10 mouse cellular contexts compared by ENCODE assay signal in genomic region chr19:47006321-47006720, GRCm38 (mm10). TPM values are rescaled to one million over a fixed set of nuclear protein-coding genes. Genes with fewer than 3 reads are reported as not detected.
DNase-seq lines count a peak whose midpoint lies in the region; ATAC-seq and TF ChIP-seq lines count a peak whose summit lies in the region.
"Had no signal": no experiment of that assay in that cellular context is flagged by ENCODE, and none has a peak within 500 bp of the region (broad histone marks: within the 10 kb centered on the region; RNA-seq: fewer than 3 reads in every experiment).

No protein-coding gene starts in this region.

- H3K9me3 ChIP-seq in kidney, postnatal 0 days (replicated peaks; ENCODE audit: low read length), result no peaks in the 10 kb centered on the region
- H3K9me3 ChIP-seq in kidney, embryonic 14.5 days (ENCODE audit: control insufficient read depth, low read length), result no peaks in the 10 kb centered on the region
- H3K9me3 ChIP-seq in hindbrain, postnatal 0 days (ENCODE audit: low read length), result no peaks in the 10 kb centered on the region

- H3K36me3 ChIP-seq in kidney, postnatal 0 days (ENCODE audit: insufficient read depth, low read length), result no peaks in the 10 kb centered on the region
- no peaks in the 10 kb centered on the region for H3K36me3 ChIP-seq in kidney, embryonic 14.5 days (ENCODE audit: control insufficient read depth, insufficient read depth, low read length)
- H3K36me3 ChIP-seq in hindbrain, postnatal 0 days (ENCODE audit: insufficient read depth, low read length), result no peaks in the 10 kb centered on the region

- no peak overlapping the region for H3K4me2 ChIP-seq in kidney, postnatal 0 days (ENCODE audit: low read length)
- no peak overlapping the region for H3K4me2 ChIP-seq in kidney, embryonic 14.5 days (replicated peaks; ENCODE audit: low read depth, low read length)
- H3K4me2 ChIP-seq in hindbrain, postnatal 0 days (ENCODE audit: low read depth, low read length), result no peak overlapping the region

- no peaks in the 10 kb centered on the region for H3K27me3 ChIP-seq in kidney, postnatal 0 days (ENCODE audit: insufficient read depth, low read length)
- H3K27me3 ChIP-seq in kidney, embryonic 14.5 days (ENCODE audit: control insufficient read depth, insufficient read depth, low read length), result no peaks in the 10 kb centered on the region
- no peaks in the 10 kb centered on the region for H3K27me3 ChIP-seq in hindbrain, postnatal 0 days (ENCODE audit: insufficient read depth, low read length)

- TF ChIP-seq CTCF in kidney, postnatal 0 days (IDR thresholded peaks at IDR 0.05; ENCODE audit: low read depth), result no peak
- TF ChIP-seq CTCF in hindbrain, postnatal 0 days (IDR thresholded peaks at IDR 0.05; ENCODE audit: low read depth), result no peak

- 1% methylated on average over 4 of the region's 4 CpGs for WGBS in kidney, postnatal 0 days
- 0% methylated on average over 4 of the region's 4 CpGs for WGBS in kidney, embryonic 14.5 days
- WGBS in hindbrain, postnatal 0 days, result 6% methylated on average over 4 of the region's 4 CpGs

- H3K4me1 ChIP-seq in kidney, postnatal 0 days (replicated peaks; ENCODE audit: insufficient read depth, low read length), result no peaks in the 10 kb centered on the region
- H3K4me1 ChIP-seq in kidney, embryonic 14.5 days (ENCODE audit: control insufficient read depth, insufficient read depth, low read length), result no peaks in the 10 kb centered on the region
- no peaks in the 10 kb centered on the region for H3K4me1 ChIP-seq in hindbrain, postnatal 0 days (ENCODE audit: insufficient read depth, low read length)

- H3K9ac ChIP-seq in kidney, postnatal 0 days (ENCODE audit: low read depth, low read length), result no peak overlapping the region
- H3K9ac ChIP-seq in kidney, embryonic 14.5 days (ENCODE audit: low read depth, low read length), result no peak overlapping the region
- H3K9ac ChIP-seq in hindbrain, postnatal 0 days (replicated peaks; ENCODE audit: low read length), result no peak overlapping the region
- H3K9ac ChIP-seq: liver, embryonic 14.5 days had no signal

- peak; percentile 82 for DNase-seq in kidney, postnatal 0 days (ENCODE audit: low spot score)
- peak; percentile 34 for DNase-seq in Muller cell, postnatal 12 days (ENCODE audit: inconsistent ontology term)
- DNase-seq in embryo, embryonic 11 days, result peak; percentile 77
- peak; percentile 76 for DNase-seq in lung, postnatal 10 days
- no peak for DNase-seq in right cerebral cortex, adult 18-20 months
- DNase-seq in hindbrain, postnatal 0 days (ENCODE audit: low spot score), result no peak

- no peak overlapping the region for H3K4me3 ChIP-seq in kidney, postnatal 0 days (replicated peaks; ENCODE audit: low read depth, low read length)
- H3K4me3 ChIP-seq in kidney, embryonic 14.5 days (ENCODE audit: low read length), result no peak overlapping the region
- no peak overlapping the region for H3K4me3 ChIP-seq in hindbrain, postnatal 0 days (ENCODE audit: low read length)

- ATAC-seq in kidney, postnatal 0 days (replicated peaks; ENCODE audit: low FRiP score, low read depth), result no peak
- ATAC-seq in kidney, embryonic 14.5 days (ENCODE audit: low FRiP score, low TSS enrichment), result no peak
- no peak for ATAC-seq in megakaryocyte, adult 5-6 weeks (ENCODE audit: poor library complexity, severe bottlenecking)
- ATAC-seq in hindbrain, postnatal 0 days, result no peak

- H3K27ac ChIP-seq in kidney, postnatal 0 days, result no peak overlapping the region
- H3K27ac ChIP-seq in kidney, embryonic 14.5 days (ENCODE audit: low read depth, low read length), result no peak overlapping the region
- no peak overlapping the region for H3K27ac ChIP-seq in hindbrain, postnatal 0 days
- H3K27ac ChIP-seq: liver, embryonic 14.5 days had no signal

RNA-seq across cellular contexts. Expression of gene Ina, which starts 8.2 kb away (rescaled TPM):
- 0.05 and 0.24 TPM in 2 replicates for polyA plus RNA-seq in kidney, postnatal 0 days (2015; fragmentation: Nextera tagmentation; extraction: Ambion mirVana)
- polyA plus RNA-seq in kidney, embryonic 14.5 days (2014; fragmentation: Nextera tagmentation; extraction: Ambion mirVana), result 0.31 and 0.41 TPM in 2 replicates
- total RNA-seq in megakaryocyte, adult 5-6 weeks (2015), result not detected in 2 replicates
- not detected in 2 replicates for total RNA-seq in megakaryocyte, adult 5-6 weeks (2017)
- 217 and 280 TPM in 2 replicates for total RNA-seq in hindbrain, postnatal 0 days (2014; rRNA removed)
- polyA plus RNA-seq in hindbrain, postnatal 0 days (2015; fragmentation: Nextera tagmentation; extraction: Ambion mirVana), result 294 and 315 TPM in 2 replicates
- total RNA-seq: gastrocnemius, postnatal 36 days had no signal

RNA-seq across cellular contexts. Expression of gene Nt5c2, which starts 8.6 kb away (rescaled TPM):
- polyA plus RNA-seq in kidney, postnatal 0 days (2015; fragmentation: Nextera tagmentation; extraction: Ambion mirVana), result 68.4 and 87.5 TPM in 2 replicates
- 61.5 and 80.2 TPM in 2 replicates for polyA plus RNA-seq in kidney, embryonic 14.5 days (2014; fragmentation: Nextera tagmentation; extraction: Ambion mirVana)
- 32.5 and 36.1 TPM in 2 replicates for total RNA-seq in megakaryocyte, adult 5-6 weeks (2015)
- 42.1 and 43.6 TPM in 2 replicates for total RNA-seq in megakaryocyte, adult 5-6 weeks (2017)
- total RNA-seq in hindbrain, postnatal 0 days (2014; rRNA removed), result 43.4 and 44.2 TPM in 2 replicates
- polyA plus RNA-seq in hindbrain, postnatal 0 days (2015; fragmentation: Nextera tagmentation; extraction: Ambion mirVana), result 79.8 and 80.7 TPM in 2 replicates

RNA-seq across cellular contexts. Expression of gene Pcgf6, which starts 44.4 kb away (rescaled TPM):
- 19.2 and 20.3 TPM in 2 replicates for polyA plus RNA-seq in kidney, postnatal 0 days (2015; fragmentation: Nextera tagmentation; extraction: Ambion mirVana)
- 36.4 and 37.1 TPM in 2 replicates for polyA plus RNA-seq in kidney, embryonic 14.5 days (2014; fragmentation: Nextera tagmentation; extraction: Ambion mirVana)
- 5.4 and 7.0 TPM in 2 replicates for total RNA-seq in megakaryocyte, adult 5-6 weeks (2015)
- total RNA-seq in megakaryocyte, adult 5-6 weeks (2017), result 0.81 and 1.4 TPM in 2 replicates
- 12.9 and 17.9 TPM in 2 replicates for total RNA-seq in hindbrain, postnatal 0 days (2014; rRNA removed)
- 20.0 and 22.7 TPM in 2 replicates for polyA plus RNA-seq in hindbrain, postnatal 0 days (2015; fragmentation: Nextera tagmentation; extraction: Ambion mirVana)

Comparison
In these comparisons a context has a peak if more than half of its experiments do, and no peak if none do; other contexts are left out.
1. DNase-seq: peak in kidney, postnatal 0 days (single experiment), Muller cell, postnatal 12 days (single experiment), embryo, embryonic 11 days (single experiment) and lung, postnatal 10 days (single experiment); none in right cerebral cortex, adult 18-20 months (single experiment) and hindbrain, postnatal 0 days (single experiment).
2. RNA of gene Ina, which starts 8.2 kb away (polyA plus RNA-seq): 294 to 315 TPM in hindbrain, postnatal 0 days; 0.31 to 0.41 TPM in kidney, embryonic 14.5 days and 0.05 to 0.24 TPM in kidney, postnatal 0 days; every median in the first group is over 100 times any median in the second.